Mouse (Mus musculus) layer of hippocampus, postnatal 25 days (tissue): ENCODE data around the gene Mia3. TPM values are rescaled to one million over a fixed set of nuclear protein-coding genes. Genes with fewer than 3 reads are reported as not detected.

Source experiments
- total RNA-seq, 2 experiments: library from RNA; stranded (reverse); gene quantifications; 2 replicates each; pipeline ENCODE4 v1.2.3; 2021

Mia3 gene
- total RNA-seq, 2 experiments from 2014 or later: 210 to 220 TPM

Other genes with a start within 250 kb of the Mia3 start
- gene Disp1, start 148.0 kb downstream of the Mia3 start, total RNA-seq: 1 to 10 TPM; 3.7 to 5.0 TPM
- 10 to 100 TPM; 45.2 to 50.7 TPM for gene Aida, start 73.0 kb downstream of the Mia3 start, total RNA-seq
- 10 to 100 TPM; 51.3 to 52.7 TPM for gene Brox, start 72.3 kb downstream of the Mia3 start, total RNA-seq
- gene Taf1a, start 19.4 kb upstream of the Mia3 start, total RNA-seq: 10 to 100 TPM; 16.7 to 19.1 TPM
- gene Hhipl2, start 48.7 kb upstream of the Mia3 start, total RNA-seq: under 1 TPM; 0.21 to 0.30 TPM